Mouse (Mus musculus) MEL (cell line): ENCODE results near the gene Cenpl. TPM values are rescaled to one million over a fixed set of nuclear protein-coding genes. Genes with fewer than 3 reads are reported as not detected.

ENCODE experiments used
- DNase-seq: peaks from one replicate; pipeline ENCODE4 v3.0.0; 2011; ENCODE audit warnings: low read depth, low spot score
- H3K27ac ChIP-seq: 2 replicates; pipeline ENCODE4 v1.5.1; 2012; ENCODE audit warnings: low read depth, mild to moderate bottlenecking, control low read depth, low read length, moderate library complexity; ENCODE audit not compliant: control insufficient read depth
- H3K27me3 ChIP-seq, 2 experiments: fragments of 150-350 bp in 1 of 2; sonication (generic) in 1 of 2; 2 replicates each; pipeline ENCODE4 v1.6.1; 2012; ENCODE audit warnings: low read length in 2 of 2, mild to moderate bottlenecking in 2 of 2, improper control_type of control experiment in 1 of 2, moderate library complexity in 1 of 2; ENCODE audit not compliant: insufficient read depth in 2 of 2, control insufficient read depth in 1 of 2
- H3K36me3 ChIP-seq, 2 experiments: 2 replicates each; pipeline ENCODE4 v1.6.1; 2012 to 2014; ENCODE audit warnings: low read length in 2 of 2, improper control_type of control experiment in 1 of 2, inconsistent platforms in 1 of 2, mild to moderate bottlenecking in 1 of 2; ENCODE audit not compliant: insufficient read depth in 2 of 2, control insufficient read depth in 1 of 2
- H3K4me1 ChIP-seq, 2 experiments: fragments of 150-350 bp in 1 of 2; sonication (generic) in 1 of 2; 2 replicates each; pipeline ENCODE4 v1.6.1; 2012; ENCODE audit warnings: low read length in 2 of 2, improper control_type of control experiment in 1 of 2, mild to moderate bottlenecking in 1 of 2; ENCODE audit not compliant: insufficient read depth in 2 of 2, control insufficient read depth in 1 of 2
- H3K4me3 ChIP-seq, 2 experiments: fragments of 150-350 bp in 1 of 2; sonication (generic) in 1 of 2; 2 replicates each; pipeline ENCODE4 v1.5.1; 2012; ENCODE audit warnings: low read depth in 2 of 2, low read length in 2 of 2, mild to moderate bottlenecking in 2 of 2, moderate library complexity in 2 of 2, control low read depth in 1 of 2, improper control_type of control experiment in 1 of 2; ENCODE audit not compliant: control insufficient read depth in 1 of 2, insufficient read depth in 1 of 2
- H3K79me2 ChIP-seq: 2 replicates; pipeline ENCODE4 v1.6.1; 2012; ENCODE audit warnings: mild to moderate bottlenecking, low read length, moderate library complexity; ENCODE audit not compliant: control insufficient read depth, poor library complexity, insufficient read depth
- H3K9ac ChIP-seq: 2 replicates; pipeline ENCODE4 v1.6.1; 2012; ENCODE audit warnings: low read depth, mild to moderate bottlenecking, control low read depth, low read length, moderate library complexity; ENCODE audit not compliant: control insufficient read depth, poor library complexity, severe bottlenecking
- H3K9me3 ChIP-seq: fragments of 150-350 bp; sonication (generic); replicated peaks from 2 replicates; pipeline ENCODE4 v1.6.1; 2012; ENCODE audit warnings: mild to moderate bottlenecking, low read length, improper control_type of control experiment, moderate library complexity; ENCODE audit not compliant: insufficient read depth
- BHLHE40 ChIP-seq: IDR thresholded peaks from 2 replicates; pipeline ENCODE4 v1.6.1; 2012; ENCODE audit warnings: low read depth, mild to moderate bottlenecking, inconsistent platforms, low read length, improper control_type of control experiment, borderline replicate concordance
- CHD1 ChIP-seq: IDR thresholded peaks from 2 replicates; pipeline ENCODE4 v1.6.1; 2012; ENCODE audit warnings: low read depth, mild to moderate bottlenecking, inconsistent platforms, low read length, improper control_type of control experiment
- ELF1 ChIP-seq: IDR thresholded peaks from 2 replicates; pipeline ENCODE4 v1.6.1; 2014; ENCODE audit warnings: low read depth, mild to moderate bottlenecking, inconsistent platforms, low read length, improper control_type of control experiment, moderate library complexity
- EP300 ChIP-seq, 2 experiments: IDR thresholded peaks; 2 replicates each; pipeline ENCODE4 v1.6.1; 2011; ENCODE audit warnings: improper control_type of control experiment in 2 of 2, low read length in 2 of 2, low read depth in 1 of 2, mild to moderate bottlenecking in 1 of 2
- GATA1 ChIP-seq: IDR thresholded peaks from 2 replicates; pipeline ENCODE4 v1.6.1; 2011; ENCODE audit warnings: low read depth, low read length, improper control_type of control experiment
- HCFC1 ChIP-seq: IDR thresholded peaks from 2 replicates; pipeline ENCODE4 v1.6.1; 2012; ENCODE audit warnings: low read depth, mild to moderate bottlenecking, inconsistent platforms, low read length, improper control_type of control experiment, moderate library complexity
- JUND ChIP-seq: IDR thresholded peaks from 2 replicates; pipeline ENCODE4 v1.6.1; 2011; ENCODE audit warnings: low read depth, mild to moderate bottlenecking, improper control_type of control experiment, low read length
- KAT2A ChIP-seq: conservative IDR thresholded peaks from 2 replicates; pipeline ENCODE4 v1.6.1; 2012; ENCODE audit warnings: low read depth, low read length, improper control_type of control experiment, inconsistent platforms
- MAFK ChIP-seq: IDR thresholded peaks from 2 replicates; pipeline ENCODE4 v1.6.1; 2011; ENCODE audit warnings: low read depth, mild to moderate bottlenecking, low read length, improper control_type of control experiment, borderline replicate concordance
- MAX ChIP-seq: IDR thresholded peaks from 2 replicates; pipeline ENCODE4 v1.6.1; 2011; ENCODE audit warnings: low read length, improper control_type of control experiment
- MAZ ChIP-seq: IDR thresholded peaks from 2 replicates; pipeline ENCODE4 v1.6.1; 2012; ENCODE audit warnings: low read depth, mild to moderate bottlenecking, inconsistent platforms, low read length, improper control_type of control experiment
- MEF2A ChIP-seq: IDR thresholded peaks from 2 replicates; pipeline ENCODE4 v1.6.1; 2014; ENCODE audit warnings: low read depth, mild to moderate bottlenecking, inconsistent platforms, low read length, improper control_type of control experiment; ENCODE audit not compliant: poor library complexity, insufficient replicate concordance, severe bottlenecking; ENCODE audit errors: extremely low read depth
- MYB ChIP-seq: IDR thresholded peaks from 2 replicates; pipeline ENCODE4 v1.6.1; 2011; ENCODE audit warnings: mild to moderate bottlenecking, low read depth, low read length, improper control_type of control experiment
- MYC ChIP-seq: IDR thresholded peaks from 2 replicates; pipeline ENCODE4 v1.6.1; 2011; ENCODE audit warnings: low read depth, mild to moderate bottlenecking, low read length, improper control_type of control experiment, moderate library complexity
- POLR2AphosphoS2 ChIP-seq: IDR thresholded peaks from 2 replicates; pipeline ENCODE4 v1.6.1; 2011; ENCODE audit warnings: low read length, improper control_type of control experiment
- POLR2AphosphoS5 ChIP-seq: IDR thresholded peaks from 2 replicates; pipeline ENCODE4 v1.6.1; 2012; ENCODE audit warnings: low read depth, borderline replicate concordance, mild to moderate bottlenecking, inconsistent platforms, low read length, moderate library complexity, mixed read lengths
- RAD21 ChIP-seq: IDR thresholded peaks from 2 replicates; pipeline ENCODE4 v1.6.1; 2011; ENCODE audit warnings: mild to moderate bottlenecking, low read depth, low read length, improper control_type of control experiment
- RCOR1 ChIP-seq: IDR thresholded peaks from 2 replicates; pipeline ENCODE4 v1.6.1; 2012; ENCODE audit warnings: low read depth, mild to moderate bottlenecking, inconsistent platforms, low read length, improper control_type of control experiment
- SMC3 ChIP-seq: IDR thresholded peaks from 2 replicates; pipeline ENCODE4 v1.6.1; 2011; ENCODE audit warnings: low read depth, low read length, improper control_type of control experiment
- TAL1 ChIP-seq: IDR thresholded peaks from 2 replicates; pipeline ENCODE4 v1.6.1; 2012; ENCODE audit warnings: mild to moderate bottlenecking, inconsistent platforms, low read length, moderate library complexity, mixed read lengths
- TCF12 ChIP-seq: IDR thresholded peaks from 2 replicates; pipeline ENCODE4 v1.6.1; 2014; ENCODE audit warnings: low read depth, mild to moderate bottlenecking, inconsistent platforms, low read length, improper control_type of control experiment, moderate library complexity
- UBTF ChIP-seq: IDR thresholded peaks from 2 replicates; pipeline ENCODE4 v1.6.1; 2012; ENCODE audit warnings: low read depth, mild to moderate bottlenecking, inconsistent platforms, low read length, improper control_type of control experiment, moderate library complexity, borderline replicate concordance; ENCODE audit not compliant: insufficient read depth
- USF2 ChIP-seq, 2 experiments: IDR thresholded peaks; 2 replicates each; pipeline ENCODE4 v1.6.1; 2011 to 2012; ENCODE audit warnings: improper control_type of control experiment in 2 of 2, low read length in 2 of 2, borderline replicate concordance in 1 of 2, inconsistent platforms in 1 of 2, low read depth in 1 of 2, mild to moderate bottlenecking in 1 of 2; ENCODE audit not compliant: insufficient read depth in 1 of 2
- ZC3H11A ChIP-seq: IDR thresholded peaks from 2 replicates; pipeline ENCODE4 v1.6.1; 2012; ENCODE audit warnings: low read depth, mild to moderate bottlenecking, inconsistent platforms, low read length, improper control_type of control experiment
- ZKSCAN1 ChIP-seq: IDR thresholded peaks from 2 replicates; pipeline ENCODE4 v1.6.1; 2012; ENCODE audit warnings: low read depth, mild to moderate bottlenecking, inconsistent platforms, low read length, improper control_type of control experiment, moderate library complexity
- ZMIZ1 ChIP-seq: IDR thresholded peaks from 2 replicates; pipeline ENCODE4 v1.6.1; 2012; ENCODE audit warnings: low read depth, mild to moderate bottlenecking, inconsistent platforms, low read length, improper control_type of control experiment, moderate library complexity
- ZNF384 ChIP-seq: IDR thresholded peaks from 2 replicates; pipeline ENCODE4 v1.6.1; 2012; ENCODE audit warnings: low read depth, mild to moderate bottlenecking, inconsistent platforms, low read length, improper control_type of control experiment
- polyA plus RNA-seq, 2 experiments: library from polyadenylated mRNA; stranded (reverse) in 1 of 2; unstranded in 1 of 2; fragments of >175 nt in 1 of 2; fragments of >200 nt in 1 of 2; gene quantifications; 2 replicates each; pipeline versions ENCODE4 v1.2.1 to v1.2.4; 2012; ENCODE audit warnings: low replicate concordance in 2 of 2, low read depth in 1 of 2; ENCODE audit not compliant: insufficient read length in 2 of 2, insufficient read depth in 1 of 2, missing spikeins in 1 of 2
- total RNA-seq: library from RNA; depleted of rRNA; stranded (reverse); fragments of 300-350 nt; gene quantifications from 2 replicates; pipeline ENCODE4 v1.2.3, GENCODE M21; 2012

Cenpl gene
- total and polyA plus RNA-seq, 3 experiments, result 6.2 to 16.9 TPM; not detected in 1

GRCm38 (mm10) chr1:161126461-161126860 is 55.9 kb downstream of the Cenpl start:
- DNase-seq, result no peak
- H3K4me3 ChIP-seq, result no peak overlapping the region
- peaks cover 5% of the 10 kb centered on the region for H3K79me2 ChIP-seq
- H3K9ac ChIP-seq, result no peak overlapping the region
- H3K36me3 ChIP-seq, result peaks cover 0 to 11% of the 10 kb centered on the region in 2 experiments; a peak in 2 of 4 replicates
- no peaks in the 10 kb centered on the region for H3K9me3 ChIP-seq
- no peaks in the 10 kb centered on the region for H3K27me3 ChIP-seq
- peaks cover 0 to 3% of the 10 kb centered on the region in 2 experiments; a peak in 1 of 4 replicates for H3K4me1 ChIP-seq
- TF ChIP-seq MYB, result no peak
- TF ChIP-seq ZKSCAN1, result no peak
- no peak for TF ChIP-seq MEF2A
- no peak for TF ChIP-seq MAX
- no peak for TF ChIP-seq MYC
- TF ChIP-seq ZMIZ1, result no peak
- TF ChIP-seq JUND, result no peak
- TF ChIP-seq POLR2AphosphoS5, result no peak
- TF ChIP-seq KAT2A, result no peak
- TF ChIP-seq SMC3, result no peak
- TF ChIP-seq ZNF384, result no peak
- no peak for TF ChIP-seq RCOR1
- TF ChIP-seq ELF1, result no peak
- no peak for TF ChIP-seq USF2 (IDR thresholded peaks at IDR 0.05; ENCODE audit: borderline replicate concordance in 1 of 2, insufficient read depth in 1 of 2, low read depth in 1 of 2, low read length in 2 of 2)
- TF ChIP-seq MAFK, result no peak
- no peak for TF ChIP-seq TCF12
- TF ChIP-seq ZC3H11A, result no peak
- TF ChIP-seq HCFC1, result no peak
- no peak for TF ChIP-seq GATA1
- H3K27ac ChIP-seq, result no peak overlapping the region

- peaks cover 0 to 3% of the 10 kb centered on the region in 2 experiments; a peak in 1 of 4 replicates for H3K4me1 ChIP-seq
- H3K27ac ChIP-seq, result peak within 1 kb of the TSS; percentile 61
- H3K4me3 ChIP-seq, result peak within 1 kb of the TSS; percentile 74 to 81
- no peaks in the 10 kb centered on the region for H3K9me3 ChIP-seq
- H3K9ac ChIP-seq, result peak within 1 kb of the TSS; percentile 79
- H3K27me3 ChIP-seq, result no peaks in the 10 kb centered on the region
- H3K36me3 ChIP-seq, result peaks cover 0 to 8% of the 10 kb centered on the region in 2 experiments; a peak in 2 of 4 replicates
- peaks cover 5% of the 10 kb centered on the region for H3K79me2 ChIP-seq
- peak; percentile 98 for DNase-seq
- TF ChIP-seq POLR2AphosphoS2 (peak; percentile 84), KAT2A (peak; percentile 78), JUND (no peak), MAX (peak; percentile 87), MAZ (peak; percentile 88; the same call in 1 of the 2 replicates), MEF2A (no peak), GATA1 (0 out of 2 replicates have a peak, but pooled peaks have one; percentile 26), BHLHE40 (0 out of 2 replicates have a peak, but pooled peaks have one; percentile 51), CHD1 (no peak), RCOR1 (peak; percentile 75; the same call in 1 of the 2 replicates), TCF12 (peak; percentile 85), TAL1 (no peak), MYB (no peak), RAD21 (no peak), UBTF (no peak; the same call in 1 of the 2 replicates), EP300 (IDR thresholded peaks at IDR 0.05; ENCODE audit: low read depth in 1 of 2, low read length in 2 of 2) (peak in 1 of 2 experiments; percentile 42; a peak in 1 of 4 replicates)
Measured at GRCm38 (mm10) chr1:161130726-161131664, 60.5 kb downstream of the Cenpl start, which contains the start of gene Klhl20. TSS of gene Klhl20 (minus strand) at chr1:161131511.
